Mouse (Mus musculus): Measurements from ENCODE around the gene Ms4a2.

Gene Ms4a2

DNA sequence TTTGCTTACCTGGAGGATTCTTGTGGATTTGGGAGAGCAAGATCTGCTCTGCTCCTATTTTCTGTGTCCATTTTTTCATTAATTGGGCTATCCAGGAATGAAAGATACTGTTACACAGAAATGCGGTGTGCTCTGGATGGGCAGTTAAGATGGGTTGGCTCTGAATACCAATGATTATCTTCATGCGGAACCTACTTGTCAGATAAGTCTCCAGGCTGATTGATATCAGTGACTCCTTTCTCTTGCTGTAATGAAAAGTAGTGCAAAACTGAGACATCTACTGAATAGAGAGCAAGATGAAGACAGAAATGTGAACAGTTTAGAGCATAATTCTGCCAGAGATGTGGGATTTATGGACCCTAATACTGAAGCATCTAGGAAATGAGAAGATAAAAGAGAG is at the start of gene Ms4a2:
Gene Ms4a2, minus strand, starts transcription at position 169 of the 400 bp plus-strand sequence.
- DNase-seq (ENCODE audit: low read depth in 1 of 2, low spot score in 2 of 2) = no peak

DNA sequence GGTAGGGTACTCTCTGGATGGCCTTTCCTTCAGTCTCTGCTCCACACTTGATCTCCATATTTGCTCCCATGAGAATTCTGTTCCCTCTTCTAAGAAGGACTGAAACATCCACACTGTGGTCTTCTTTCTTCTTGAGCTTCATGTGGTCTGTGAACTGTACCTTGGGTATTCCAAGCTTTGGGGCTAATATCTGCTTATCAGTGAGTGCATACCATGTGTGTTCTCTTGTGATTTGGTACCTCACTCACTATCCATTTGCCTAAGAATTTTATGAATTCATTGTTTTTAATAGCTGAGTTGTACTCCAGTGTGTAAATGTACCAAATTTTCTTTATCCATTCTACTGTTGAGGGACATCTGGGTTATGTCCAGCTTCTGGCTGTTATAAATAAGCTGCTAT is 38.0 kb upstream of the Ms4a2 start:
- no peak for DNase-seq (ENCODE audit: low read depth in 1 of 2, low spot score in 2 of 2)

DNA sequence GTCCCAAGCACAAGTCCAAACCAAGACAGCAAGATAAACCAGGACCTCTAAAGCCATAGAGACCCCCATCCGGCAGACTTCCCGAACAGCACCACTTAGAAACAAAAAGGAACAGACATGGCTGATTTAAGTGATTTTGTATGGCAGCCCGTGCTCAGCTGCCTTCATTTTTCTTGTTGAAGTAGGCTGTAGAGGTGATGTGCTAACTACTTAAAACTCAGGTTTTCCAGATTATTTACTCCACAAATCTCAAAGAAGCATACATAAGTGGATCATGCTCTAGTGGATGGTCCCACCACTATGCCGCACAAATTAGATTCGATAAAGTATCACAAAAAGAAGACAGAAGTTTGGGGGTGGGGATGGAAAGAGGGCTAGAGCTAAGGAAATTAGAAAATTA is 36.9 kb upstream of the Ms4a2 start, which contains the start of gene Oosp2:
Gene Oosp2, minus strand, starts transcription at position 101 of the 400 bp plus-strand sequence.
- DNase-seq (ENCODE audit: low read depth in 1 of 2, low spot score in 2 of 2) = no peak

DNA sequence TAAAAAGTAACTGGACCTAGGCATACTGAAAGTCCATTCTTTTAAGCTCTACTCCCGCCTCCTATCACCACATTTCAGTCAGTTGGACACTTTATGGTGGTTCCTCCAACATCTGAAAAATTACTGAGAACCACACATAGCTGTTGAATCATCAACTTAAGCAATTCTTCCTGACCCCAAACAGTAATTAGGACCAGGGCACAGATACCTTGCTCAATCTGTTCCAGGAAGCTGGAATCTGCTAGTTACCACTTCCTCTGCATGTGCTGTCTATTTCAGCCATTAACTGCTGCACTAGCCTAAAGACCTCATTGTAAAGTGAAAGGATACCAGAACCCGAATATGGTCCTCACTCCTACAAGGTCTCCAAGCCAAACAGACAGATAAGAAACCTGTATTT is 35.6 kb upstream of the Ms4a2 start:
- no peak for DNase-seq (ENCODE audit: low read depth in 1 of 2, low spot score in 2 of 2)

DNA sequence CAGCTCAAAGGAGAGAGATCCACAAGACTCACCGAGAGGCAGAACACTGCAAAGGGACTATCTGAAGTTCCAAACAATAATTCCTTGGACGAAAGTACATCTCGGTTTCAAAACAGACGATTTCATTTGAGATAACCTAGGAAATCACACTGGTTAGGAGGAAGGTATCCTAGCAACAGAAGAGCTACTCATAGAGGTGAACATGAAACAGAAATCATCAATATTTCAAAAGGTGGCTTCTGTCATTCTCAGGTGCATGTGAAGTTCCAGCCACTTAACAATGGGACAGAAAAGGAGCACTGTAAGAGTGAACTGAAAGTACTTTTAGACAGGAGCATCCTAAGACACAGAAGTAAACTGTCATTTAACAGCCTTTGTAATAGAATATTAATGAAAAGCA is 26.0 kb upstream of the Ms4a2 start:
- no peak for DNase-seq (ENCODE audit: low read depth in 1 of 2, low spot score in 2 of 2)

DNA sequence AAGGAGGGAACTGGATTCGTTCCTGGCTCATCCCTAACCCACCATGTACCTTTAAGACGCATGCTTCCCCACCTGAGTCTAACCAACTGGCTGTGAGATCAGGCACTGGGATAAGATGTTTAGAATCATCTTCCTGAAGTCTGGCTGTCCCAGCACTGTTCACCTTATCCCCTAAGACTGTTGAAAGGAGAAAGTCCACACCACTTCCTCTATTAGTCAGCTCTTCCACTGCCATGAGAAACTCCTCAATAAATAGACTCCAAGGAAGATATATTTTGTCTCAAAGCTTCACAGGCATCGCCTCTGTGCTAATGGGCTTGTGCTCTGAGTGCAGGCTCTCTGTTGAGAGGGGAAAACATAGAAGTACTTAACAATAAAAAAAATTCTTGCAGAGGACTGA is 22.6 kb upstream of the Ms4a2 start:
- DNase-seq (ENCODE audit: low read depth in 1 of 2, low spot score in 2 of 2) = no peak

DNA sequence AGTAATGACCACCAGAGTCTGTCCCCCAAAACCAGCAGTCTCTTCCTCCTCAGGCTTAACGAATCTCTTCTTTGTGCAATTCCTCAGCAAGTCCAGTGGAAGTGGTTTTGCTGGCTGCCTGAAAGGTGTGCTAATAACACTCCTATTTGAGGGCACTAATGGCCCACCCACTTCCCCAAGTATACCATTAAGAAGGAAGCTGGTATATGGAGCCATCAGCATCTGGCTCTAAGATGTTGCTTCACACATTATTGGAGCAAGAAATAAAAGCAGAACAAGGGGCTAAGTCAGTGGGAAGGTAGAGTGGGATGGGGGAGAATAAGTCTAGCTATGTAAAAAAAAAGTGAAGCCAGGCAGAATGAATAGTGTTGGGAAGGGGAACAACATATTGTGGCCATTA is 17.2 kb upstream of the Ms4a2 start, which contains the start of gene Ms4a3:
Gene Ms4a3, minus strand, starts transcription at position 120 of the 400 bp plus-strand sequence.
- DNase-seq (ENCODE audit: low read depth in 1 of 2, low spot score in 2 of 2) = no peak

DNA sequence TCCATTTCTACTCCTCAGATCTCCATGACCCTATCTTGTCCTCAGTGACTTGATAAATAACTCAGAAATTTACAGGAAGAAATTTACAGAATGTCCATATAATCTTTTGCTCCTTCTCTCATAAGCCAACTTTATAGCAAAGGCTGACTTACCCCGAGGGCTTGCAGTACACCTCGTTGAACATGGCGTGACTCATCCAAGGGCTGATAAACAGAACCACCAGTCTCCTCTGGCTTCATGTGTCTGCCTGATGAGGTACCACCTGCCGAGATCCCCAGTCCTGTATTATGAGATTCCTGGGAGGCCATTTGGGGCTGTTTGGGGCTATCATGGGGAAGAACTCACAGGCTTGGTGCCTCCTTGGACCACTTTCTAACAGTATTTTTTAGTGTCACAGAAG is 15.5 kb upstream of the Ms4a2 start:
- DNase-seq (ENCODE audit: low read depth in 1 of 2, low spot score in 2 of 2) = no peak

DNA sequence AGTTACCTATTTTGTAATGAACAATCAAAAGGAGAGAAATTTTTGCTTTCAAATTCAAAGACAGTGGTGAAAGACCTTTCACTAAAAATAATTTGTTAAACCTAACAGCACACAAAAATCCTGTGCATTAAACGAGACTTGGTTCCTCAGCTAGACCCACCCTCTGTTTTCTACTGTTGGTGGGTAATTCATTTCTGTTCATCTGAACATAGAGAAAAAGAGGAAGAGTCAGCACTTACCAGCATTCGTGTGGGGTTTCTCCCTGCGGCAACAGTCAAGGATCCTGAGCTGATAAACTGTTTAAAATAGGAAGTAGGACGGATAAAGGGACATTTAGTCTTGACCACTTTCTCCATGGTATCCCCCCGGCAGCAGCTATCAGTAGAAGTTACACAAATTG is 12.1 kb upstream of the Ms4a2 start:
- no peak for DNase-seq (ENCODE audit: low read depth in 1 of 2, low spot score in 2 of 2)

DNA sequence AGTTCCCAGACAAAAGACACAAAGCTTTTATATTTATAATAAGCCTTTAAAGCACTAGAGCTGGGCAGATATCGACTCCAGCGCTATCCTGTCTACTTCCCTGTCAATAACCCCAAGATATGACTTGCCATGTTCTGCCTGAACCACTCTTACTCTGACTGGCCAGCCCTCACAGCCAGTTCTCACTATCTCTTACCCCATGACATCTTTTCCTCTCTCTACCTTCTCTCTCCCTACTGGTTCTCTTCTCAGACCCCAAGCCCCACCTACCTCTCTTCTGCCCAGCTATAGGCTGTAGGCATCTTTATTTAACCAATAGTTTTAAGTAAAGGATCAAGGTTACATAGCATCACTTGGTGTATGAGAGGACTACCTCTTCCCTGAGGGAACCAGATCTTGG is 10.8 kb upstream of the Ms4a2 start:
- no peak for DNase-seq (ENCODE audit: low read depth in 1 of 2, low spot score in 2 of 2)

DNA sequence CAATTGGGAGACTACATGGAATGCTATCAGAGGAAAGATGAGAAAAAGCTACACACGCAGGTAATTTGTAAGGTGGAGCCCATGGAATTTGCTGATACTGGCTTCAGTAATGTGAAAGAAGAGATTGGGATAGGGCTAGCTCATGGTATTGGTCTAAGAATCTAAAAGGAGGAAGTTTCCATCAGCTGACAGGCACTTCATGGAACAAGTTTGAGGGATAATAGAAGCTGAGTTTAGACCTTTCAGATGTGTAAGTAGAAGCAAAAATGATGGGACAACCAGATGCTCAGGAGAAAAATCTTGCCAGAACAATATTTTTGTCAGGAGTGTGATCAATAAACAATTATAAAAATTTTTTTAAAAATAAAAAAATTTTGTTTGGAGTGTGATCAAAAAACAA is 10.2 kb upstream of the Ms4a2 start:
- DNase-seq (ENCODE audit: low read depth in 1 of 2, low spot score in 2 of 2) = no peak

DNA sequence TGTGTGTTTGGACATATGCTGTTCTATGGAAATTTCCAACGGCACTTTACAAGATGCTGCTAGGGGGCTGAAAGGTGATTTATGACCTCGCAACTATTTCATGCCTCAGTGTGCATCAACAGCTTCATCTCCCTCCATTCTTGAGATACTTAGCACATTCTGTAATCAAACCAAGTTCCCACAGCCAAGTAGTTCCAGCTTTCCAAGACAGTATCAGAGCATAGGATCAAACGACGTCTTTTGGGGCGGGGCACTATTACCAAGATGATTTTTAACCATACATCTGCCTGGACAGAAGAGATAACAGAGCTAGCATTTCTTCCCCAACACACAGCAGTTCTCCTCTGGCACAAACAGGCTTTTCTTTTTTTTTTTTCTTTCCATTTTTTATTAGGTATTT is 1.7 kb upstream of the Ms4a2 start:
- DNase-seq (ENCODE audit: low read depth in 1 of 2, low spot score in 2 of 2) = no peak

DNA sequence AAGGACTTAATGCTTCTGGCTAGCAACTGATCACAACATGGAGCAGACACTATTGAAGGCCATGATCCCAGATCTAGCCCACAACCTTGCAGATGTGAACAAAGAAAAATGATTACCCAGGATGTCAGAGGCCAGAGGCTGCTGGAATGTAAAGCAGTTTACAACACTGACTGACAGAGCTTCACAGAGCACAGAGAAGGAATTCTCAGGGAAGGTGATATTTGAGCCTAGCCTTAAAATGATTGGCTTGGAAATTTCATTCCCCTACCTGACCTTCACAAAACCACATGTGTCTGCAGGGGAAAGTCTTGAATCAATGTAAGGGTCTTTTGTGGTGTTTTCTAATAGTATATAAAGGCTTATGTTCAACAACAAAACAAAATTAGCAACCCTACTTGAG is 1.3 kb upstream of the Ms4a2 start:
- no peak for DNase-seq (ENCODE audit: low read depth in 1 of 2, low spot score in 2 of 2)

DNA sequence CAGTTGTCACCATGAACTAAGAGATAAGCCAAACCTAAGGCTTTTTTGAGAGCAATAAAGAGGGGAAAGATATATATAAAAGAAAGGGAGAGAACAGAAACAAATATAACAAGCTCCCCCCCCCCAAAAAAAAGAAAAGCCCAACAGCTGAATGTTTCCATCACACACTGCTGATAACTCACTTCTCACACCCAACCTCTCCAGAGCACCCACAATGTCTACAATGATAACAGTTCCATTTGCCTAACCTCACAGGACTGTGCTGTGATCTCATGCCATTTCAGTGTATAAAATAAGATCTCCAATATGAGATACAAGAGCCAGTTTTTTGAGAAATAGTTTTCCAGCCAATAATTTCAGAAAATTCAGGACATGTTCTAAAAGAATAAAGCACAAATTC is 5.5 kb downstream of the Ms4a2 start:
- no peak for DNase-seq (ENCODE audit: low read depth in 1 of 2, low spot score in 2 of 2)

DNA sequence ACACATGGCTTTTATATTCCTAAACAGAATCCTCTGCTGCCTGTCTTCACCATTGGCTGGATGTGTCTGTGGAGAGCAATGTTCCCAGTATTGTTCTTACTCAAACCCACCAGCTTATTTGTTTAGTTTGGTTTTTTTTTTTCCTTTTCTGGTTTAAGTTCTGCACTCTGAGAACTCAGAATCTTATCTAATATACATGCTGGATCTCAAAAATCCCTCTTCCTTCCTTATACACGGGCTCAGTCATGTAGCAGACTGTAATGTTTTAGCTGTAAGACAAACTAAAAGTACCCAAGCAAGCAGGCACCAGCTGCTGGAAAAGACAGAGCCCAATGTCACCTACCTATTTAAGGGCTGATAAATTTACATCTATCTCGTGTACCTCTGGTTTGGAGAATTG is 8.7 kb downstream of the Ms4a2 start:
- DNase-seq (ENCODE audit: low read depth in 1 of 2, low spot score in 2 of 2) = no peak

DNA sequence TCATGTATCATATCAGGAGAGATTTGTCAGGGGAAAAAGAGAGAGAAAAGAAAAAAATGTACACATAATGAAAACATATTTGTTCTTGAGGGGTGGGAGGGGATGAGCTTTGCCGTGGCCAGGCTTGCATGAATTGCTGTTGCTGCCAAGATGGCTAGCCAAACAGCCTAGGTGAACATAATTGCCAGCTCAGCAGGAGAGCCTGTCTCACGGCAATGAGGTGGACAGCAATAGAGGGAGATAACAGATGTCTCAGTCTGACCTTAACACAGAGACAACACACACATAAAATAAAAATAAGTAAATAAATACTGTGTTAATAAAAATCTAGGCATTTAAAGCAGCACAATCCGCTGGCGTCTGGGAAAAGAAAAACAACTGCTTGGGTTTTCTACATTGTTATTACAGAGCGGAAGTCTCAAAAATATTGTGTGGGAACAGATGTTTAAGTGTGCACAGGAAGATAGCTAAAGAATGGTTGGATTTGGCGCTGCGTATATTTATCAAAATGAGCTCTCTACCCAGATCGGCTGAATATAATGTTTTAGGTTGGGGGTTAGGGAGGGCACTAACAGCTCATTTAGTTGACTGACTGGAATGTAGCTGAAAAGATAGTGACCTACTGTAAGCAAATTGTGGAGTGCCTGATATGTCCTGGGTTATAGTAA is 9.6 kb downstream of the Ms4a2 start:
- DNase-seq (ENCODE audit: low read depth in 1 of 2, low spot score in 2 of 2) = no peak

DNA sequence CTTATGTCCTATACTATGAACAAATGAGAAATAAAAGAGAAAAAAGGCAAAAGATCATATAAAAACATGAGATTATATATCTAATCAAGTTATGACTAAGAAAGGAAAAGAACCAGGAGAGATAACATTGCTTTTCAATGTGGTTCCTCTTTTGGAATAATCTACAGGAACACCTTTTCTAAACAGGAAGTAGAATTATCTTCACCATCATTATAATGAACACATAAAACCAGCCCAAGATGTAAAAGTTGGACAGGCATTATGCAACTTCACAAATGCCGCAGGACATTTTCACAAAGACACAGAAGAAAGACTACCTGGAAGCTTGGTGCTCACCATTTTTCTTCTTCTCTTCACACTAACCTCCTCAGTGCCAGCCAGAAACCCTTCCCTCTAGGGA is 10.4 kb downstream of the Ms4a2 start:
- no peak for DNase-seq (ENCODE audit: low read depth in 1 of 2, low spot score in 2 of 2)

DNA sequence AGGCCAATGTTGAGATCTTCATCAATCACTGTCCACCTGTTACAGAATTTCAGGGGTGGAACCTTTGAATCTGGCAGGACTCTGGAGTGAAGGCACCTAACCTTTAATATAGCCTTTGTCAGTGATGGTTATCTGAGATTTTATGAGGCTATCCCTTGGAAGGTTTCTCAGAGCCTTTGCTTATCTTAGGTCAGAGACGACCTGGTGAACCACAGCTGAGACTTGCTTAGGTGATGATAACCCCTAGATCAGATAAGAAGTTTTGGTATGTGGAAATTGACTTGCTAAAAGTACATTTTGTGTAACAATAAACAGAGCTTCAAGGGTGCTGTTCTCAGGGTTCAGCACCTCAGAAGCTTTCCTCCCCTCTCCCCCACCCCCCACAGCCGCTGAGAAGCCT is 11.2 kb downstream of the Ms4a2 start:
- DNase-seq (ENCODE audit: low read depth in 1 of 2, low spot score in 2 of 2) = no peak

DNA sequence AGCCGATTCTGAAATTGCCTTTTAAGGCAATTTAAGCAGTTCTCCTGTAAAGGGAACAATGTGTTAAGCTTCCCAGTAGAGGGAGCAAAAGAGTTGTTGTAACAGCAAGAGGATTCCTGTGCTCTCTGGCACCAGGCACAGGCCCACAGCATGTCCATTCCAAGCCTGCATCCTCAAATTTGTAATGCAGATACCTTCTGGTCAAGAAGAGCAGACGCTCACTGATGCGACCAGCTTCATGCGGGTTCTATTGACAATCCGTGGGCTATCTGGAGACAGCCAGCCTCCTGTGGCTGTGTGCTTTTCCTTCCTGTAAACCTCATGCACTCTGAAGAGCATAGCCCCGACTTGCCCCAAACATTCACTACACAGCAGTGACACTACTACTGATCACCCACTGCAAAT is 12.0 kb downstream of the Ms4a2 start:
- DNase-seq (ENCODE audit: low read depth in 1 of 2, low spot score in 2 of 2) = no peak

DNA sequence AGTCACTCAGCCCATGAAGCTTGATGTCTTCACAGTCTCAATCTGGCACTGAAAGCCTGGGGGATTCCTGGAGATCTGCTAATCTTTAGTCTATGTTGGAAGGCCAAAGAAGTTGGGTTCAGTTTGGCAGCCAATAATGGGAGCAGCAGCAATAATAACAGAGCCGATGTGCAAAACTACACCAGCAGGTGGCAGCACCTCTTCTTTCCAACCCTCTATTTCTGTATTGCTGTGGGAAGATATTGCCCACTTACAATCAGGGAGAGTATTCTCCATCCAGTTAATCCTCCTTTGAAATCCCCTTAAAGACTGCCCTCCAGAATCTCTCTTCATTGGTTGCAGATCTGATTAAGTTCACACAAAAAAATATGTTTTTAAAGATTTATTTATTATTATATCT is 15.3 kb downstream of the Ms4a2 start:
- DNase-seq (ENCODE audit: low read depth in 1 of 2, low spot score in 2 of 2) = no peak

DNA sequence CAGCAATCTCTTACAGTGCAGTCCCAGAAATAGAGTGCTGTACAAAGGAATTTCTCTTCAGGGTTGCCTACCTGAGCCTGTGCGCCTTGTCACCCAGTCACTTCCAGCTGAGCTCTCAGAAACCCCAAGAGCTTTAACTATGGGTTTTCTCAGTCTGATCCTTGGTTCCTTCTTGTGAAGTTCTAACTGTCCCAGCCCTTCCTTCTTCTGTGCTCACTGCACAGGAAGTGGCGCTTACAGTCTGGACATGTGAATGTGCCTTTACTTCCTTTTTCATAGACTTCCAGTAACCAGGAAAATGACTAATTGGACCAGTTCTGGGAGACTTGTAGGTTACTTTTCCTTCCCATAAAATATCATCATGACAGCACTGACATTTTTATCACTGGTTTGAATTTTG is 18.9 kb downstream of the Ms4a2 start, which contains the start of gene Ms4a6d:
Gene Ms4a6d, minus strand, starts transcription at position 247 of the 400 bp plus-strand sequence.
- DNase-seq (ENCODE audit: low read depth in 1 of 2, low spot score in 2 of 2) = no peak

DNA sequence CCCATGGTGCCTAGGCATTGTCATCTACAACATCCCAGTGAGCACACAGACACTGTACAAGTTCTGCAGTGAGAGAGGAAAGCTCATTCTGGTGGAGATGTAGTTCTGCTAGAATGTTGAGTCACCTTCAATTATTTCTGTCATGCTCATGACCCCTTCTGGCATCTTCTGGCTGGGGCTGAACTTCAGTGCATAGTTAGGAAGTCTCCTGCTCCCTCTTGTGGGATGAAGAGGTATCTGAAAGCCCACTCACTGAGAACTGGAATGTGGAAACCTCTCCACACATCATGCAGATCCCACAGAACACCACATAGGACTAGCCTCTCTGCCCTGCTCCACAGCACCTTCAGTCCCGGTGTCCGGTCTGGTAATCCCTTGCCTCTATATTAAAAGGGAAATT is 21.5 kb downstream of the Ms4a2 start:
- no peak for DNase-seq (ENCODE audit: low read depth in 1 of 2, low spot score in 2 of 2)

DNA sequence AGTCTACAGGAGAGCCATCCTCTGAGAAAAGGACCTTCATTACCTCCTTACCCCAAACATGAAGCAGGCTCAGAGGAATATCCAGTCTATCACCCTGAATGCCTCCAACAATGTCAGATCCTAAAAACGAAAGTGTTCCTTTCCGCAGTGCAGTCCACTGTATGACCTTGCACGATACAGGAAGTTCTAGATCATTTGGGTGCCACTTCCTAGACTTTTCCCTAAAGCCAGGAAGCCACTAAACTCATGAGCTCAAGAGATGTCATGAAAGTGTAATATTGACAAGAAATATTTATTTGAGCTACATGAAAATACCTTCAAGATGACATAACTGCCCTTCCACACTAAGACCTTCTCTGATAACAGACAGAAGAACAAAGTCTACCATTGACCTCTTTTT is 22.2 kb downstream of the Ms4a2 start:
- DNase-seq (ENCODE audit: low read depth in 1 of 2, low spot score in 2 of 2) = no peak

Data from monocyte, adult 2 months (primary cell).